Mouse (Mus musculus): ENCODE results near the gene Map4k1. TPM values are rescaled to one million over a fixed set of nuclear protein-coding genes. Genes with fewer than 3 reads are reported as not detected.

Map4k1 gene
- total and polyA plus RNA-seq, 3 experiments = 9.1 to 58.0 (median 15.9) TPM

- H3K27me3 ChIP-seq (ENCODE audit: insufficient read depth, low read length) = peaks cover 19% of the 10 kb centered on the region
- DNase-seq (ENCODE audit: low spot score) (no peak), ATAC-seq (ENCODE audit: extremely low read depth, insufficient number of reproducible peaks, low FRiP score, poor library complexity, severe bottlenecking) (no peak)
- peaks cover 25% of the 10 kb centered on the region for H3K4me1 ChIP-seq (ENCODE audit: insufficient read depth, low read depth, low read length)
- H3K36me3 ChIP-seq (replicated peaks) = no peaks in the 10 kb centered on the region
- H3K9me3 ChIP-seq (replicated peaks) = no peaks in the 10 kb centered on the region
- TF ChIP-seq GATA1 (IDR thresholded peaks at IDR 0.05; ENCODE audit: borderline replicate concordance, low read length) (no peak), POLR2AphosphoS5 (IDR thresholded peaks at IDR 0.05; ENCODE audit: insufficient replicate concordance, low read depth, low read length) (no peak), CTCF (IDR thresholded peaks at IDR 0.05; ENCODE audit: low read depth, low read length) (no peak), TAL1 (conservative IDR thresholded peaks at IDR 0.05; ENCODE audit: low read depth, low read length) (no peak), GATA2 (IDR thresholded peaks at IDR 0.05; ENCODE audit: borderline replicate concordance, low read depth, low read length) (no peak)
- no peak overlapping the region for H3K4me3 ChIP-seq (ENCODE audit: low read depth, low read length)
These were observed 43.7 kb downstream of the Map4k1 start for GRCm38 (mm10) chr7:29025566-29025965.

DNA sequence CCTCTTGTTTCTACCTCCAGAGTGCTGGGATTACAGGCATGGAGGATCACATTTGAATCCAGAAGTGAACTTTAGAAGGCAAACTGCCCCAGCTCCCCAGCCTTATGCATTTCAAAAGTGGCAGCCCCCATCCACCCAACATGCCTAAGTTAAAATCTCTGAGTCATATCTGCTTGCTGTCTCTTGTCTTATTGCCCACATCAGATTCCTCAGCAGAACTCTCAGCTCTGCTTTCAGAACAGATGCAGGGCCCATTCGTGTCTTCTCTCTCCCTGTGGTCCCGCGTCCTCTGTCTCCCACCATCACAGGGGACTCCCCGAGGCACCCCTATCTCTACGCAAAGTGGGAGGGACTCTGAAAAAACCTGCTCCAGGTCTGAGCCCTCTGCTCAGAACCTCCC is 44.3 kb downstream of the Map4k1 start:
- no peaks in the 10 kb centered on the region for H3K36me3 ChIP-seq (replicated peaks)
- TF ChIP-seq CTCF (IDR thresholded peaks at IDR 0.05; ENCODE audit: low read depth, low read length) (no peak), POLR2AphosphoS5 (IDR thresholded peaks at IDR 0.05; ENCODE audit: insufficient replicate concordance, low read depth, low read length) (no peak), TAL1 (conservative IDR thresholded peaks at IDR 0.05; ENCODE audit: low read depth, low read length) (no peak), GATA2 (IDR thresholded peaks at IDR 0.05; ENCODE audit: borderline replicate concordance, low read depth, low read length) (no peak), GATA1 (IDR thresholded peaks at IDR 0.05; ENCODE audit: borderline replicate concordance, low read length) (no peak)
- H3K9me3 ChIP-seq (replicated peaks) = no peaks in the 10 kb centered on the region
- no peak overlapping the region for H3K4me3 ChIP-seq (ENCODE audit: low read depth, low read length)
- H3K27me3 ChIP-seq (ENCODE audit: insufficient read depth, low read length) = peaks cover 19% of the 10 kb centered on the region
- H3K4me1 ChIP-seq (ENCODE audit: insufficient read depth, low read depth, low read length) = peaks cover 31% of the 10 kb centered on the region
- DNase-seq (ENCODE audit: low spot score) = no peak
- no peak for ATAC-seq (ENCODE audit: extremely low read depth, insufficient number of reproducible peaks, low FRiP score, poor library complexity, severe bottlenecking)

DNA sequence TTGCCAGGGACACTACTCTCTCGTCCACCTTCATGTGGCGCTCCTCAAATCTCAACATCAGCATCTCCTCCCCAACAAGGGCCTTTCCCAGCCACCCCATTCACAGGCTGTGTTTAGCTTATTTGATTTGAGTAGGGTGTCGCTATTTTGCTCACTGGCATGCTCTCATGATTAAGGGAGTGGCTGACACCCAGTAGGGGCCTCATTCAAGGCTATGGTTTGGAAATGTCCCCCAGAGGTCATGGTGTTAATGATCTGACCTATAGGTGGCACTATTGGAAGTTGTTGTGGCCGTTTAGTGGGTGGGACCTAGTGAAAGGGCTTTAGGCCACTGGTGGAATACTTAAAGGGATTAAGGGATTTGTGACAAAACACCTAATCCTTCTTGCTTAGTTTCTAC is 45.0 kb downstream of the Map4k1 start:
- TF ChIP-seq POLR2AphosphoS5 (IDR thresholded peaks at IDR 0.05; ENCODE audit: insufficient replicate concordance, low read depth, low read length) (no peak), CTCF (IDR thresholded peaks at IDR 0.05; ENCODE audit: low read depth, low read length) (no peak), GATA1 (IDR thresholded peaks at IDR 0.05; ENCODE audit: borderline replicate concordance, low read length) (no peak), TAL1 (conservative IDR thresholded peaks at IDR 0.05; ENCODE audit: low read depth, low read length) (no peak), GATA2 (IDR thresholded peaks at IDR 0.05; ENCODE audit: borderline replicate concordance, low read depth, low read length) (no peak)
- DNase-seq (ENCODE audit: low spot score) (no peak), ATAC-seq (ENCODE audit: extremely low read depth, insufficient number of reproducible peaks, low FRiP score, poor library complexity, severe bottlenecking) (no peak)
- Histone ChIP-seq H3K36me3 (replicated peaks) (no peaks in the 10 kb centered on the region), H3K4me1 (ENCODE audit: insufficient read depth, low read depth, low read length) (peaks cover 36% of the 10 kb centered on the region), H3K9me3 (replicated peaks) (no peaks in the 10 kb centered on the region), H3K4me3 (ENCODE audit: low read depth, low read length) (no peak overlapping the region), H3K27me3 (ENCODE audit: insufficient read depth, low read length) (peaks cover 19% of the 10 kb centered on the region)

DNA sequence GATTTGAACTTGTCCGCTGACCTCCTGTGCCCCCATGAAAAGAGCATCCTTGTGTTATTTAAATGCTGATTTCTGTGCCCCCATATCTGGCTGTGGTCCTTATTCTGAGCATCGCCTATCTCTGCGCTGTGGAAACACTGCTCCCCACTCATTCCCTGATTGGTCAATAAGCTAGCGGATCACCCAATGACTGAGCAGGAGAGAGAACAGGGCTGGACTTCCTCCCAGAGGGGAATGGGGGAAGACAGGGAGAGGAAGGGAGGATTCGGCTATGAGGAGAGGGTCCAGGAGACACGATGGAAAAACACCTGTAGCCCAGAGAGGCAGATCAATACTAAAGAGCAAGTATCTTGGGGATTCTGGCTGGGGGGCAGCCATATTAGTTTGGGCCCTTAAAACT is 46.9 kb downstream of the Map4k1 start:
- ATAC-seq (ENCODE audit: extremely low read depth, insufficient number of reproducible peaks, low FRiP score, poor library complexity, severe bottlenecking) (no peak), DNase-seq (ENCODE audit: low spot score) (no peak)
- Histone ChIP-seq H3K4me1 (ENCODE audit: insufficient read depth, low read depth, low read length) (peaks cover 42% of the 10 kb centered on the region), H3K4me3 (ENCODE audit: low read depth, low read length) (no peak overlapping the region), H3K36me3 (replicated peaks) (no peaks in the 10 kb centered on the region), H3K27me3 (ENCODE audit: insufficient read depth, low read length) (peaks cover 7% of the 10 kb centered on the region), H3K9me3 (replicated peaks) (no peaks in the 10 kb centered on the region)
- TF ChIP-seq GATA1 (IDR thresholded peaks at IDR 0.05; ENCODE audit: borderline replicate concordance, low read length) (no peak), POLR2AphosphoS5 (IDR thresholded peaks at IDR 0.05; ENCODE audit: insufficient replicate concordance, low read depth, low read length) (no peak), TAL1 (conservative IDR thresholded peaks at IDR 0.05; ENCODE audit: low read depth, low read length) (no peak), GATA2 (IDR thresholded peaks at IDR 0.05; ENCODE audit: borderline replicate concordance, low read depth, low read length) (no peak), CTCF (IDR thresholded peaks at IDR 0.05; ENCODE audit: low read depth, low read length) (no peak)

GRCm38 (mm10) chr7:29029690-29030656 is 48.1 kb downstream of the Map4k1 start:
- H3K4me1 ChIP-seq (ENCODE audit: insufficient read depth, low read depth, low read length) = peaks cover 42% of the 10 kb centered on the region
- peak; percentile 95 for ATAC-seq (ENCODE audit: extremely low read depth, insufficient number of reproducible peaks, low FRiP score, poor library complexity, severe bottlenecking)

DNA sequence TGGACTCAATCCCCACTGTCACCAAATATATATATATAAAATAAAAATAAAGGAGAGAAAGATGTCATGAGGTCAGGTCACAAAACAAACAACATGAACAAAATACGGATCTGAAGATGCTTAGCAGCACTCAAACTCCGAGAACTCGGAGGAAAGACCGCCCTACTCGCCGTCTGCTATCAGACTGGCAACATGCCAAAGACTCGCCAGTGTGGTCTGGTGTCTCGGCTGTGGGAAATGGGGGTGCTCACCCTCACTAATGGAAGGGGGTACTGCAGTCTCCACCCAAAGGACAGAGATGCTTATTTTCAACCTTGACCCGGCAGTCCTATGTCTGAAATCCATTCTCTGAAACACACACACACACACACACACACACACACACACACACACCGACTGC is 49.8 kb downstream of the Map4k1 start:
- H3K9me3 ChIP-seq (replicated peaks) = peaks cover 9% of the 10 kb centered on the region
- TF ChIP-seq TAL1 (conservative IDR thresholded peaks at IDR 0.05; ENCODE audit: low read depth, low read length) (no peak), CTCF (IDR thresholded peaks at IDR 0.05; ENCODE audit: low read depth, low read length) (no peak), POLR2AphosphoS5 (IDR thresholded peaks at IDR 0.05; ENCODE audit: insufficient replicate concordance, low read depth, low read length) (no peak), GATA2 (IDR thresholded peaks at IDR 0.05; ENCODE audit: borderline replicate concordance, low read depth, low read length) (no peak), GATA1 (IDR thresholded peaks at IDR 0.05; ENCODE audit: borderline replicate concordance, low read length) (no peak)
- H3K36me3 ChIP-seq (replicated peaks) = no peaks in the 10 kb centered on the region
- H3K4me3 ChIP-seq (ENCODE audit: low read depth, low read length) = no peak overlapping the region
- ATAC-seq (ENCODE audit: extremely low read depth, insufficient number of reproducible peaks, low FRiP score, poor library complexity, severe bottlenecking) (no peak), DNase-seq (ENCODE audit: low spot score) (no peak)
- H3K4me1 ChIP-seq (ENCODE audit: insufficient read depth, low read depth, low read length) = peaks cover 39% of the 10 kb centered on the region
- H3K27me3 ChIP-seq (ENCODE audit: insufficient read depth, low read length) = peaks cover 5% of the 10 kb centered on the region

More at GRCm38 (mm10) chr7:29029690-29030656, 48.1 kb downstream of the Map4k1 start:
- Histone ChIP-seq H3K9me3 (replicated peaks) (peaks cover 2% of the 10 kb centered on the region; the same call in 1 of the 2 replicates), H3K27me3 (ENCODE audit: insufficient read depth, low read length) (peaks cover 3% of the 10 kb centered on the region), H3K36me3 (replicated peaks) (no peaks in the 10 kb centered on the region), H3K4me3 (ENCODE audit: low read depth, low read length) (peak overlapping the region; percentile 56; the same call in 1 of the 2 replicates)
- peak; percentile 74 for DNase-seq (ENCODE audit: low spot score)
- TF ChIP-seq CTCF (IDR thresholded peaks at IDR 0.05; ENCODE audit: low read depth, low read length) = no peak
- peak; percentile 94 for TF ChIP-seq TAL1 (conservative IDR thresholded peaks at IDR 0.05; ENCODE audit: low read depth, low read length)
- no peak for TF ChIP-seq GATA1 (IDR thresholded peaks at IDR 0.05; ENCODE audit: borderline replicate concordance, low read length)
- TF ChIP-seq POLR2AphosphoS5 (IDR thresholded peaks at IDR 0.05; ENCODE audit: insufficient replicate concordance, low read depth, low read length) = no peak
- TF ChIP-seq GATA2 (IDR thresholded peaks at IDR 0.05; ENCODE audit: borderline replicate concordance, low read depth, low read length) = peak; percentile 42; the same call in 1 of the 2 replicates

All from G1E (cell line).